Mouse (Mus musculus) cerebellum, adult 9-10 months (tissue): ENCODE measurements around the gene Pld6.

Experiments used
- DNase-seq: peaks from one replicate; pipeline ENCODE4 v3.0.0; 2022

Gene Pld6

GRCm38 (mm10) chr11:59787199-59787781 lies at the start of gene Pld6:
Gene Pld6 (minus strand): TSS chr11:59787645.
- DNase-seq = no peak

GRCm38 (mm10) chr11:59821625-59822024 lies 34.2 kb upstream of the Pld6 start:
- no peak for DNase-seq

- no peak for DNase-seq
These were observed 30.5 kb upstream of the Pld6 start for GRCm38 (mm10) chr11:59817916-59818315.

- DNase-seq = no peak
These were observed 28.1 kb upstream of the Pld6 start for GRCm38 (mm10) chr11:59815482-59816065.

- no peak for DNase-seq
These were observed 27.5 kb upstream of the Pld6 start for GRCm38 (mm10) chr11:59814936-59815335.

GRCm38 (mm10) chr11:59814311-59814710 lies 26.9 kb upstream of the Pld6 start:
- DNase-seq = no peak

- DNase-seq = no peak
These were observed 25.8 kb upstream of the Pld6 start for GRCm38 (mm10) chr11:59813276-59813675.

GRCm38 (mm10) chr11:59811211-59811610 lies 23.8 kb upstream of the Pld6 start:
- no peak for DNase-seq

GRCm38 (mm10) chr11:59810480-59811158 lies 23.2 kb upstream of the Pld6 start:
- no peak for DNase-seq

- peak; percentile 90 for DNase-seq
These were observed 22.4 kb upstream of the Pld6 start, which contains the start of gene Flcn for GRCm38 (mm10) chr11:59809670-59810474. Gene Flcn (minus strand): TSS chr11:59810016.

GRCm38 (mm10) chr11:59809071-59809669 lies 21.7 kb upstream of the Pld6 start:
- DNase-seq = peak; percentile 60

GRCm38 (mm10) chr11:59808170-59808960 lies 20.9 kb upstream of the Pld6 start:
- no peak for DNase-seq

GRCm38 (mm10) chr11:59805656-59806055 lies 18.2 kb upstream of the Pld6 start:
- peak; percentile 60 for DNase-seq

GRCm38 (mm10) chr11:59805256-59805655 lies 17.8 kb upstream of the Pld6 start:
- DNase-seq = no peak

GRCm38 (mm10) chr11:59804409-59805110 lies 17.1 kb upstream of the Pld6 start:
- peak; percentile 85 for DNase-seq

GRCm38 (mm10) chr11:59803516-59803915 lies 16.1 kb upstream of the Pld6 start:
- DNase-seq = no peak

- no peak for DNase-seq
These were observed 14.4 kb upstream of the Pld6 start for GRCm38 (mm10) chr11:59801881-59802280.

- DNase-seq = no peak
These were observed 13.0 kb upstream of the Pld6 start for GRCm38 (mm10) chr11:59800412-59800811.

GRCm38 (mm10) chr11:59793390-59793789 lies 5.9 kb upstream of the Pld6 start:
- no peak for DNase-seq

- DNase-seq = no peak
These were observed 1.9 kb upstream of the Pld6 start for GRCm38 (mm10) chr11:59789311-59789710.

- no peak for DNase-seq
These were observed 824 bp downstream of the Pld6 start for GRCm38 (mm10) chr11:59786444-59787198.
